Mouse (Mus musculus) CD4-positive, CD25-positive, alpha-beta regulatory T cell, adult 2 months (primary cell): ENCODE data around the gene Olfr610.
"Not testable (repeated sequence)": the region's sequence is repeated elsewhere in the genome, so short reads cannot be mapped to it uniquely, and the experiment has no call there.

Source experiments
- DNase-seq: peaks from one replicate; pipeline ENCODE4 v3.0.0-alpha.2; 2012; ENCODE audit warnings: low read depth, low spot score

Olfr610 gene

DNA sequence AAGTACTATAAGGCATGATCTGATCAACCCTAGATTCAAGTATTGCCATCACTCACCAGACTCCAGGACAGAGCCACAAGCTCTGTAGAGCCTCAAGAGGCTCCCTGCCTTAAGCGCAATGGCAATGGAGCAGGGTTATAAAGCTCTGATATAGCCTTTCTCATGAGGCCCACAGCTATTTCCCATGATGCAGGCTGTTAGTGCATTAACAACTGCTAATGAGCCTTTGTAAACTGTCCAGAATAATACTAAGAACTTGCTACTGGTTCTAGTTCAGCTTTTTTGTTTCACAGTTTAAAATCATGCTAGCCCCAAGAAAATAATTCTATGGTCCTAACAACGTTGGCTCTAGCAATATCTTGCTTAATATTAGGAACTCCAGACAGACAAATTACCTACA lies at the start of gene Olfr610:
Olfr610 (minus strand) TSS at position 101 of the 400 bp plus-strand sequence.
- no peak for DNase-seq

DNA sequence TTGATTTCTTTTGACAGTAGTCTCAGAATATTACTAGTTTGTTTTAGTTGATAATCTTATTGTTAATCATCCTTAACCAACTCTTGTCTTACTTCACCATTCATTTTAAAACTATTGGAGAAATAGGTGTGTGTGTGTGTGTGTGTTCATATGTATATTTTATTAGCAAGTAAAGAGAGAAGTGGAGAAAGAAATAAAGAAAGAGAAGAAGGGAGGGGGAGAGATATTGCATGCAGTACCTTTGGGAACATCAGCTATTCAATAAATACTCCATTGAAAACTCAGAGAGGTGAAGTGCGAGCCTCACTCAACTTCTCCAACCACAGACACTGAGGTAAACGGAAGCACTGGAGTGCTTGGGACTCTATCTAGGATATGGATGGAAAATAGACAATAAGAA lies 43.9 kb upstream of the Olfr610 start, which contains the start of gene Olfr615:
Olfr615 (plus strand) TSS at position 301 of the 400 bp plus-strand sequence.
- DNase-seq = no peak

DNA sequence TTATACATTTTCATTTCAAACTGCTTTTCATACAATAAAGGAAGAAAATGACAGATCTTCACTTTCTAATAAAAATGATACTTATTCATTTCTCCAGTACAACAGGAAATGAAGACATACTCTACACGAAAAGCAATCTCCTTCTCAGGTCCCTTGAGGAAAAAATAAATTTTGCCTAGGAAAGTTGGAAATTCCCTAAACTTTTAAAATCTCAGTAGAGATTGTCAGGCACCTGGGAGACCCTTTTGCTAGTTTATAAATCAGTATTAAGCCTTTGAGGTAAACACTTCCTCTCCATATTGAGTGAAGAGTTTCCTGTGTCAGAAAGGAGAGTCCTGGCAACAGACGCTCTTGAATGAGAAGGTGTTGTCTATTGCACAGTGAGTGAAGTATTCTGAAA lies 35.9 kb upstream of the Olfr610 start, which contains the start of gene Olfr613:
Olfr613 (plus strand) TSS at position 301 of the 400 bp plus-strand sequence.
- no peak for DNase-seq

DNA sequence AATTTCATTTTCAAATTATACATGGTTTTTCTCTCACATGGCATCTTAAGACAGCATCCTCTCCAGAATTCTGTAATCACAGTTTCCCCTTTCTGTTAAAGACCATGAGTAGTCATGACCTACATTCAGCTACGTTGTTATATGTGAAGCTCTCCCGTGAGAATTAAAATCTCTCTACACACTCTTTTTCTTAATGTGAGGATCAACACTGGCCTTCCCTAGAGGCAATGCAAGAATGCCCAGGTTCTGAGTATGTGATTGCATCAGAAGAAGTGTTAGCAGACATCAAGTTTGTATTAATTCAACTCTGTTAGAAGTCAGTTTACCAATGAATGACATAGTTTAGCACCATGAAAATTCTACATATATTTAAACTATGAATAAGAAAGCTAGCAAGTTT lies 30.7 kb upstream of the Olfr610 start, which contains the start of gene Olfr612:
Olfr612 (minus strand) TSS at position 101 of the 400 bp plus-strand sequence.
- DNase-seq = not testable (repeated sequence)

DNA sequence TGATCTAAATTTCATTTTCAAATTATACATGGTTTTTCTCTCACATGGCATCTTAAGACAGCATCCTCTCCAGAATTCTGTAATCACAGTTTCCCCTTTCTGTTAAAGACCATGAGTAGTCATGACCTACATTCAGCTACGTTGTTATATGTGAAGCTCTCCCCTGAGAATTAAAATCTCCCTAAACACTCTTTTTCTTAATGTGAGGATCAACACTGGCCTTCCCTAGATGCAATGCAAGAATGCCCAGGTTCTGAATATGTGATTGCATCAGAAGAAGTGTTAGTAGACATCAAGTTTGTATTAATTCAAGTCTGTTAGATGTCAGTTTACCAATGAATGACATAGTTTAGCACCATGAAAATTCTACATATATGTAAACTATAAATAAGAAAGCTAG lies 8.8 kb upstream of the Olfr610 start, which contains the start of gene Olfr611:
Olfr611 (minus strand) TSS at position 101 of the 400 bp plus-strand sequence.
- DNase-seq = not testable (repeated sequence)

DNA sequence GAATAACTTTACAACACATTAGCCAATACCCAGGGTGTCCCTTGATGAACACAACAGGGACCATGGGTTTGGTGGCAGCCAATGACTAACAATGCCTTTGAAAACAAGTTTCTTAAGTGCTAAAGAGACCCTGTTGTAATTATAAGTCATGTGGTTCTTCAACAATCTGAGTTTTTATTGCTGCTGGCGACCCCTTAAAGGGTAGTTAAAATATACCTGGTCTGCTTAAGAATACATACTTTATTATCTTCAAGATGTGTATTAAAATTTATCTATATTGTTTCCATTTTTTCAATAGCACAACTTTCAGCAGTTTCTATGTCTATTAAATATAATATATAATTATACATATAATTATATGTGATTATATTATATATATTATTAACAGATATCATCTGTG lies 14.0 kb downstream of the Olfr610 start, which contains the start of gene Olfr609:
Olfr609 (minus strand) TSS at position 101 of the 400 bp plus-strand sequence.
- DNase-seq = no peak

DNA sequence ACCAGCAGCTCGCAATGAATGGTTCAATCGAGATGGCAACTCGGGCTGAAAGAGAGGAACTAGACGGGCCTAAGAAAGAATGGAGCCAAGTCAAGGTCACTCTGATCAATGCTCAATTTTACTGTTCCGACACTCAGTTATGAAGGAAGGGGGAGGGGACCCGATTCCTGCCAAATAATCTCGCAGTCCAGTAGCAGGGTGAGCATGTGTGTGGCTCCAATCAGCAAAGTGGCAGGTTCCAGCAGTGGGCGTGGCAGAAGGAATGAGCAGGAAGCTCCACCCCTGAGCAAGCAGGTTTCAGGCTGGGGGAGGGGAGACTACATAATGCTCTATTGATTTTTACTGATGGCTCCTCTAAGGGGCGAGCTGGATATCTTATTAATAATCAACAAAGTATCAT lies 34.8 kb downstream of the Olfr610 start:
- not testable (repeated sequence) for DNase-seq

DNA sequence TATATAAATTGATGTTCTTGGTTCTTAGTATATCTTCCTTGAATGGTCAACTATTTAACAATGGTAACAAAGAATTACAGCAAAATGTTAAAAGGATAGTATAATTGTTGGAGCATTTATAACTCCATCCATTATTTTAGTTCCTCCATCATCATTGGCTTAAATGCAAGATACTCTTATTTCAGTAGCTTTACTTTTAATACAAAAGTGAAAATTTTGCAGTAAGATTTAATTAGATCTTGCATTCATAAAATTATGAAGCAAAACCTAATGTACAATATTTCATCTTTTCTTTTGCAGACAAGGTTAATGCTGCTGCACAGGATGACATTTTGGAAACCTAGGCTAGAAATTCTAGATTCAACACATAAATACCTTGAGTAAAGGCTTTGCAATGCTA lies 42.3 kb downstream of the Olfr610 start, which contains the start of gene Olfr608:
Olfr608 (plus strand) TSS at position 301 of the 400 bp plus-strand sequence.
- DNase-seq = no peak

DNA sequence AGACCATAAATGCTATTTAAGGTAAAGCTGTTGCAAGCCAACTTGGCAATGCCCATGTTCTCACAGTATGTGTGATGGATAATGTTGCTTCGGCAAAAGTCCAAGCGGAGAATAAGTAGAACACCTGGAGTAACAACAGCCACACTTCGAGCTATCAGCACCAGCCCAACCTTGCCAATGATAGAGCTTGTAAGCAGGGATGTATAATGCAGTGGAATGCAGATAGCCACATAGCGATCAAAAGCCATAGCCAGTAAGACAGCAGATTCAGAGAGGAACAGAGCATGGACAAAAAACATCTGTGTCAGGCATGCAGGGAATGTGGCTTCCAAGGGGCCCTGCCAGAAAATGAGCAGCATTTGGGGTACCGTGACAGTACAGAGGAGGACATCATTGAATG lies 51.3 kb downstream of the Olfr610 start:
- no peak for DNase-seq
